Mouse (Mus musculus) neutrophil, adult 59 days (primary cell): Measurements from ENCODE around the gene Ptpn21. TPM values are rescaled to one million over a fixed set of nuclear protein-coding genes. Genes with fewer than 3 reads are reported as not detected.

ENCODE experiments used
- total RNA-seq, 2 experiments: library from RNA; stranded (reverse); gene quantifications; 1 replicate in 1 of 2; 2 replicates in 1 of 2; pipeline ENCODE4 v1.2.4; 2023

Gene Ptpn21
- 1 to 10 TPM; 1.8 to 2.3 TPM for total RNA-seq

GRCm38 (mm10) chr12:98736951-98737800 lies at the start of gene Ptpn21:
Gene Ptpn21 (minus strand): TSS chr12:98737405.

GRCm38 (mm10) chr12:98746746-98747379 lies 9.7 kb upstream of the Ptpn21 start, which contains the start of gene Zc3h14:
Gene Zc3h14 (plus strand): TSS chr12:98746964.

GRCm38 (mm10) chr12:98627392-98628259 lies 109.6 kb downstream of the Ptpn21 start, which contains the start of gene Spata7:
Gene Spata7 (plus strand): TSS chr12:98628157.

Other genes starting within 250 kb of the Ptpn21 start
- not detected for gene Kcnk10, start 159.1 kb downstream of the Ptpn21 start, total RNA-seq
- gene Spata7, start 109.2 kb downstream of the Ptpn21 start, total RNA-seq = 1 to 10 TPM; 5.3 to 6.5 TPM
- 10 to 100 TPM; 51.0 to 53.8 TPM for gene Zc3h14, start 9.6 kb upstream of the Ptpn21 start, total RNA-seq
- 1 to 10 TPM; 4.2 to 5.9 TPM for gene Eml5, start 164.1 kb upstream of the Ptpn21 start, total RNA-seq
- gene Ttc8, start 183.2 kb upstream of the Ptpn21 start, total RNA-seq = 1 to 10 TPM; 1.6 to 2.3 TPM